ENCODE assay signal across 8 mouse cellular contexts in the genomic region with DNA sequence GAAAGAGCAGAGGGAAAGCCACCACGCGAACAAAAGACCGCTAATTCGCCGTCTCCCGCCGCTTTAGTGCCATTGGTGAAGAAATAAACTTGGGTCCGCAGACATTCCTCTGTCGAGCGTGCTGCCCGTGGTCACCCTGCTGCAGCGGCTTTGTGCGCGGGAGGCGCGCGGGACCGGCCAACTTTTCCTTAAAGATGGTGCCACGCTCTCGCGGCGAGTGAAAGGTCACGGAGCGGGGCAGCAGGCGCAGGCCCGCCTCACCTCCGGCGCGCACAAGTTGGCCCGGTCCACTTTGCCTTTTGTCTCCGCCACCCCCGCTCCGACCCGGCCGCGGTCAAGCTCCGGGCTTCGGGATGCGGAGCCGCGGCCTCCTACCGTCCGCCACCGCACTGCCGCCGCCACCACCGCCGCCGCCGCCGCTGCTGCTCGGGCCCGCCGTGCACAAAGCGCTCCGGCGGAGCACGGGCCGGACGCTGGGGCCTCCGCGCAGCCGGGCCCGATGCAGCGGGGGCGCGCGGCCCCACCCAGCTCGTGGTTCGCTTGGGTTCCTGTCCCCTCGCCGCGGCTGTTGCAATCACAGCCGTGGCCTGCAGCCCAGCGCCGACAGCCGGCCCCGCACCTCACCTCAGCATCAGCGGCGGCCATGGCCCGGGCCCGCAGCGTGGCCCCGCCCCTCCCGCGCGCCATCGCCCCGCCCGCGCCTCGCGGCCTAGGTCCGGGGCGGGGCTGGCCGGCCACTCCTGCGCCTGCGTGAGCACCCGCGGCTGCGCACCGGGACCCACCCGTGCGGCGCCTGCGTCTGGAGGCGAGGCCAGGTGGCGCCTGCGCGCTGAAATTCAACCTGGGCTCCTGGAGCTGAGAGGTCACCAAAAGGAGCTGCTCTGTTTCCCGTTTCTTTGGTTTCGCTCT. TPM values are rescaled to one million over a fixed set of nuclear protein-coding genes. Genes with fewer than 3 reads are reported as not detected.
DNase-seq lines count a peak whose midpoint lies in the region; ATAC-seq lines count a peak whose summit lies in the region.

A gene (minus strand): TSS at position 685 of the 909 bp plus-strand sequence.

- peak; percentile 96 for DNase-seq in NIH3T3 (ENCODE audit: low read depth)
- DNase-seq in cerebellum, postnatal 10 days = peak; percentile 96 to 98
- peak; percentile 87 for DNase-seq in frontal cortex, postnatal 14 days (ENCODE audit: low spot score in 2 of 2)
- peak; percentile 83 to 89 for DNase-seq in layer of hippocampus, postnatal 25 days (ENCODE audit: extremely low spot score in 1 of 2, low spot score in 1 of 2)
- peak; percentile 94 for DNase-seq in lung, postnatal 25 days (ENCODE audit: low spot score)
- DNase-seq in retina, embryonic 14.5 days (ENCODE audit: low spot score) = peak; percentile 94
- peak; percentile 97 for DNase-seq in thymus, postnatal 4 days

- peak; percentile 97 for ATAC-seq in hindbrain, embryonic 13.5 days (ENCODE audit: low FRiP score)

- 0% methylated on average over 96 of the region's 112 CpGs for whole genome bisulfite sequencing in hindbrain, embryonic 13.5 days

- H3K4me2 ChIP-seq in hindbrain, embryonic 13.5 days = peak within 1 kb of the TSS; percentile 82

- no peaks in the 10 kb centered on the region for H3K9me3 ChIP-seq in hindbrain, embryonic 13.5 days

- peak within 1 kb of the TSS; percentile 96 for H3K9ac ChIP-seq in hindbrain, embryonic 13.5 days

- H3K4me3 ChIP-seq in hindbrain, embryonic 13.5 days = peak within 1 kb of the TSS; percentile 89

- H3K27ac ChIP-seq in hindbrain, embryonic 13.5 days = peak within 1 kb of the TSS; percentile 98

- H3K4me1 ChIP-seq in hindbrain, embryonic 13.5 days (replicated peaks) = peaks cover 17% of the 10 kb centered on the region

- H3K27me3 ChIP-seq in hindbrain, embryonic 13.5 days = no peaks in the 10 kb centered on the region

- no peaks in the 10 kb centered on the region for H3K36me3 ChIP-seq in hindbrain, embryonic 13.5 days

RNA-seq across cellular contexts. Expression of the gene that starts here (rescaled TPM):
- 126 and 131 TPM in 2 replicates for polyA plus RNA-seq in hindbrain, embryonic 13.5 days (2015; fragmentation: Nextera tagmentation; extraction: Ambion mirVana)
- total RNA-seq in layer of hippocampus, postnatal 25 days (2021) = 10 to 100 TPM; 61.4 to 71.0 TPM

Comparison
In these comparisons a context has a peak if more than half of its experiments do, and no peak if none do; other contexts are left out.
1. Peak in every context shown above with its lines: DNase-seq, ATAC-seq, H3K4me3 ChIP-seq and H3K27ac ChIP-seq.